Mouse (Mus musculus) spleen, postnatal 14 days (tissue): Measurements from ENCODE around the gene Them5.

Experiments used
- DNase-seq, 2 experiments: peaks; one replicate each; pipeline ENCODE4 v3.0.0; 2021 to 2022; ENCODE audit warnings: low spot score in 2 of 2

Them5 gene

GRCm38 (mm10) chr3:94372038-94372437 is 30.1 kb downstream of the Them5 start:
- DNase-seq, result no peak

- DNase-seq, result no peak
Observed at GRCm38 (mm10) chr3:94372641-94373040, 30.7 kb downstream of the Them5 start, which contains the start of gene Rorc. TSS of gene Rorc (plus strand) at chr3:94372794.

GRCm38 (mm10) chr3:94373090-94373489 is 31.2 kb downstream of the Them5 start:
- DNase-seq, result no peak

GRCm38 (mm10) chr3:94373597-94374011 is 31.7 kb downstream of the Them5 start:
- DNase-seq, result no peak

- DNase-seq, result no peak
Observed at GRCm38 (mm10) chr3:94374636-94375035, 32.7 kb downstream of the Them5 start.

GRCm38 (mm10) chr3:94375146-94375545 is 33.2 kb downstream of the Them5 start:
- DNase-seq, result no peak

GRCm38 (mm10) chr3:94375861-94376260 is 34.0 kb downstream of the Them5 start:
- no peak for DNase-seq

- DNase-seq, result no peak
Observed at GRCm38 (mm10) chr3:94377028-94377923, 35.4 kb downstream of the Them5 start.

- DNase-seq, result no peak
Observed at GRCm38 (mm10) chr3:94379831-94380510, 38.1 kb downstream of the Them5 start.

- no peak for DNase-seq
Observed at GRCm38 (mm10) chr3:94382308-94382707, 40.4 kb downstream of the Them5 start.

- DNase-seq, result no peak
Observed at GRCm38 (mm10) chr3:94383476-94383875, 41.6 kb downstream of the Them5 start.

- no peak for DNase-seq
Observed at GRCm38 (mm10) chr3:94386671-94387070, 44.8 kb downstream of the Them5 start.

GRCm38 (mm10) chr3:94387391-94387790 is 45.5 kb downstream of the Them5 start:
- no peak for DNase-seq

- no peak for DNase-seq
Observed at GRCm38 (mm10) chr3:94388047-94388446, 46.1 kb downstream of the Them5 start.

- no peak for DNase-seq
Observed at GRCm38 (mm10) chr3:94389420-94389819, 47.5 kb downstream of the Them5 start.

- no peak for DNase-seq
Observed at GRCm38 (mm10) chr3:94391001-94391400, 49.1 kb downstream of the Them5 start.

- DNase-seq, result no peak
Observed at GRCm38 (mm10) chr3:94392128-94392527, 50.2 kb downstream of the Them5 start.

GRCm38 (mm10) chr3:94393049-94393448 is 51.1 kb downstream of the Them5 start:
- no peak for DNase-seq

- no peak for DNase-seq
Observed at GRCm38 (mm10) chr3:94396336-94396735, 54.4 kb downstream of the Them5 start.

GRCm38 (mm10) chr3:94396851-94397250 is 55.0 kb downstream of the Them5 start:
- DNase-seq, result no peak
